Mouse (Mus musculus) spleen, adult 10 weeks (tissue): ENCODE results near the gene Ccer2. TPM values are rescaled to one million over a fixed set of nuclear protein-coding genes. Genes with fewer than 3 reads are reported as not detected.

Experiments used
- polyA plus RNA-seq: library from polyadenylated mRNA; stranded (reverse); fragments of 350-450 nt; fragmentation: Illumina TruSeq; extraction: RNeasy Lipid Tissue Mini Kit (QIAGEN cat#74804); gene quantifications from one replicate; pipeline ENCODE4 v1.2.3, GENCODE M21; 2015; ENCODE audit warnings: low replicate concordance; ENCODE audit not compliant: insufficient read depth

Gene Ccer2
- polyA plus RNA-seq, result not detected

GRCm38 (mm10) chr7:28756079-28756478, at the start of gene Ccer2:
Ccer2 (plus strand) TSS chr7:28756174.

DNA sequence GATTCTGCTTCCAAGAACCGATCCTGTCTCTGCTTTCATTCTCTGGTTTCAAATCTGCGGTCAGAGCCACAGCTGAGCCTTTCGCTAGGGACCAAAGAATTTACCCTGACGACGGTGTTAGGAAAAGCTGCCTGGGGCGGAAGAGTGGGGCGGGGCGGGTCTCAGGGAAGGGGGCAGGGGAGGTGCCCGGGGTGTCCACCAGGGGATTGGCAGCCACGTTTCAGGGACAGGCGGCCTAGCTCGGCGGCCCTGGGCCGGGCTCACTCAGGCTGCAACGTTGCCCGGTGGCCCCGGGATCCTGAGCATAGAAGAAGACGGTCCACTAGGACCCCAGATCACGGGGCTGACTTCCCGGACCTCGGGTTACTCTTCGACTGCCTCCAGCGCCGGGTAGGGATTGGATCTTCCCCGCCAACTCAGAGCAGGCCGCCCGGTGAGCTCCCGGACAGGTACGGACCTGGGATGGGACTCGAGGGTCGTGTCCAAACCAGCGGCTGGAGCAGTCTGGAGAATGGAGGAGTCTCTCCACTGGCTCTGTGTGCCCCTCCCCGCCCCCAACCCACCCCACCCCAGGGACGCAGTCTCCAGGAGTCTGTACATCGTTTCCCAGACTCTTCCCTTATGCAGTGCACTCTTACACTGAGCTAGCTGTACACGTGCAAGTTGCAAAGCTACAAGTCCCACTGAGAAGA, 39.2 kb upstream of the Ccer2 start, which contains the start of gene Fbxo17:
Fbxo17 (plus strand) TSS at position 215 of the 692 bp plus-strand sequence.

DNA sequence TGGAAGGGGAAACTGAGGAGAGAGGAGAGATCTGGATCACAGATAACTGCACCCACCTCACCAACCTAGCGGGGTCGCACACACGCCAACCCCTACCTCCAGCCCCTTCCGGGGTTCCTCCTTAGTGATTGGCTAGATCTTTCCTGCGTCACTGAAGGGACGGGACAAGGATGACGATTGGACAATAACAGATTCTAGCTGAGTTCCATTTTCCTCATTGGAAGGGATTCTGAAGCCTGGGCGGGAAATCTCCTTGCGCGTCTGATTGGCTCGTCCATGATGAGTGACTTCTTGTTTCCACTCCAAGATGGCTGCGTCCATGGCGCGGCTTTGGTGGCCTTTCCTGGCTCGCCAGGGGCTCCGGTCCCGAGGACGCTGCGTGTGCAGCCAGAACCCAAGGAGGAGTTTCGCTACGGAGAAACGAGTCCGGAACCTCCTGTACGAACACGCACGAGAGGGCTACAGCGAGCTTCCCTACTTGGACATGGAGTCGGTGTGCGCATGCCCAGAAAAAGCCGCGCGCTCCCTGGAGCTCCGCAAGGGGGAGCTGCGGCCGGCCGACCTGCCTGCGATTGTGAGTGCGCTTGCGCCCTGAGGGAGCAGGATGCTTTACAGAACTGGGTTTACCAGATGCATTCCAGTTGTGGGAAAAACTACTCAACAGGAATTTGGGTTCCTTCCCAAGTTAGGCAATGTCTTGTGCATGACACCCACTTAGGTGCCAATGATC, 14.1 kb upstream of the Ccer2 start, which contains the start of the genes Mrps12 and Sars2:
Mrps12 (minus strand) TSS at position 112 of the 730 bp plus-strand sequence.
Sars2 (plus strand) TSS at position 284 of the 730 bp plus-strand sequence.

GRCm38 (mm10) chr7:28766173-28766879, 10.4 kb downstream of the Ccer2 start, which contains the start of gene Sirt2:
Sirt2 (plus strand) TSS chr7:28766735.

GRCm38 (mm10) chr7:28767462-28767965, 11.5 kb downstream of the Ccer2 start, which contains the start of gene Nfkbib:
Nfkbib (minus strand) TSS chr7:28767512.

GRCm38 (mm10) chr7:28788307-28789195, 32.6 kb downstream of the Ccer2 start, which contains the start of gene Rinl:
Rinl (plus strand) TSS chr7:28788969.

DNA sequence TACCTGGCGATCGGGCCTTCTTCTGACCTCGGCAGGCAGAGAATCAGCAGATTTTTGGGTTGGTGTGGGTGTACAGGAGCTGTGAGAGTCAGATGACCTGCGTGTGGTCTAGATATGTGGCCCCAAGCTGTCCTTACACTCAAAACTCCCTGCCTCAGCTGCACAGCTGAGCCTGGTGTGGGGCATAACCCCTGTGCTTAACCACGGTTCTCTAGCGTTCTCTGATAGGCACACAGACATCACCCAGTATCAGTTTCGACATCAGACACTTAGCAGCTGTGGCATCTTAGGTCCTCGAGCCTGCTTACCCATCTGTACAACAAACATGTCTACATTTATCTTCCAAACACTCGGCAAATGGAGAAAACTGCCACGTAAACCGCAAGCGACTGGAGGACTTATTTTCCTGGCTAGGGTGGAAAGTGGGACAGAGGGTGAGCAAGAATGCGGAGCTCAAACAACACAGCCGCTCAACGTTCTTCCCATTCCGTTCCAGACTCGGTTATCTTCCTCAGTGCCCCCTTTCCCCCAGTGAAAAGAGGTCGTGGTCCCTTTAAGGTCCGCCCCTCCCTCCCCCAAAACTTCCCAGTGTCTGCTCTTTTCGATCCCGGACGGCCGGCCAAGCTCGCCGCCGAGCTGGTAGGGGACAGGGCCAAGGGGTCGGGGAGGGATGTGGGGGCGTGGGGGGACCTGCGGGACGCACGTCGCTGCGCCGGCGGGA, 52.4 kb downstream of the Ccer2 start, which contains the start of gene Hnrnpl:
Hnrnpl (plus strand) TSS at position 321 of the 721 bp plus-strand sequence.

Other genes starting within 250 kb of the Ccer2 start
- not detected for gene Ifnl2, start 245.7 kb upstream of the Ccer2 start, polyA plus RNA-seq
- gene Ifnl3, start 233.3 kb upstream of the Ccer2 start, polyA plus RNA-seq, result not detected
- 0.75 TPM for gene Sycn, start 215.3 kb upstream of the Ccer2 start, polyA plus RNA-seq
- gene Nccrp1, start 208.9 kb upstream of the Ccer2 start, polyA plus RNA-seq, result 0.25 TPM
- 11.7 TPM for gene Samd4b, start 158.0 kb upstream of the Ccer2 start, polyA plus RNA-seq
- gene Pak4, start 158.0 kb upstream of the Ccer2 start, polyA plus RNA-seq, result 4.7 TPM
- not detected for gene Acp7, start 124.8 kb upstream of the Ccer2 start, polyA plus RNA-seq
- 1.8 TPM for gene Fbxo27, start 63.3 kb upstream of the Ccer2 start, polyA plus RNA-seq
- 2.4 TPM for gene Fbxo17, start 39.4 kb upstream of the Ccer2 start, polyA plus RNA-seq
- gene Mrps12, start 14.4 kb upstream of the Ccer2 start, polyA plus RNA-seq, result 43.0 TPM
- gene Sars2, start 14.2 kb upstream of the Ccer2 start, polyA plus RNA-seq, result 4.0 TPM
- 47.7 TPM for gene Sirt2, start 10.6 kb downstream of the Ccer2 start, polyA plus RNA-seq
- gene Nfkbib, start 11.3 kb downstream of the Ccer2 start, polyA plus RNA-seq, result 8.3 TPM
- 77.4 TPM for gene Rinl, start 32.8 kb downstream of the Ccer2 start, polyA plus RNA-seq
- gene Hnrnpl, start 52.4 kb downstream of the Ccer2 start, polyA plus RNA-seq, result 532 TPM
- gene Ech1, start 69.0 kb downstream of the Ccer2 start, polyA plus RNA-seq, result 60.7 TPM
- 26.4 TPM for gene Lgals4, start 77.7 kb downstream of the Ccer2 start, polyA plus RNA-seq
- not detected for gene Lgals7, start 107.7 kb downstream of the Ccer2 start, polyA plus RNA-seq
- not detected for gene Capn12, start 125.2 kb downstream of the Ccer2 start, polyA plus RNA-seq
- gene Actn4, start 206.2 kb downstream of the Ccer2 start, polyA plus RNA-seq, result 115 TPM
- gene Eif3k, start 225.7 kb downstream of the Ccer2 start, polyA plus RNA-seq, result 219 TPM
- 73.6 TPM for gene Map4k1, start 225.9 kb downstream of the Ccer2 start, polyA plus RNA-seq